Mouse (Mus musculus) adrenal gland, postnatal 36 days (tissue): ENCODE measurements around the gene Fam167b. TPM values are rescaled to one million over a fixed set of nuclear protein-coding genes. Genes with fewer than 3 reads are reported as not detected.

Experiments
- DNase-seq, 2 experiments: peaks; one replicate each; pipeline ENCODE4 v3.0.0; 2021; ENCODE audit warnings: mixed read lengths in 1 of 2
- long read RNA-seq, 2 experiments: library from polyadenylated mRNA; stranded (forward); transcript quantifications; one replicate each; pipeline ENCODE4 v2.0.0; 2021; ENCODE audit warnings: borderline sequencing depth in 2 of 2
- total RNA-seq, 2 experiments: library from RNA; stranded (reverse); gene quantifications; 2 replicates each; pipeline ENCODE4 v1.2.3; 2021

Fam167b gene
- total RNA-seq: 10 to 100 TPM; 41.9 to 46.2 TPM
- long read RNA-seq, experiment 1, transcript Fam167b-201 (2 exons, 913 nt): major isoform, 21 of 34 reads
- long read RNA-seq, experiment 1, partial matches to known transcripts: 11 of 34 reads
- long read RNA-seq, experiment 1, other reads (novel, unspliced or antisense): 2 of 34 reads
- long read RNA-seq, experiment 2, transcript Fam167b-201 (2 exons, 913 nt): major isoform, 8 of 11 reads
- long read RNA-seq, experiment 2, partial matches to known transcripts: 3 of 11 reads
- long read RNA-seq, experiment 2, other reads (novel, unspliced or antisense): 0 of 11 reads

DNA sequence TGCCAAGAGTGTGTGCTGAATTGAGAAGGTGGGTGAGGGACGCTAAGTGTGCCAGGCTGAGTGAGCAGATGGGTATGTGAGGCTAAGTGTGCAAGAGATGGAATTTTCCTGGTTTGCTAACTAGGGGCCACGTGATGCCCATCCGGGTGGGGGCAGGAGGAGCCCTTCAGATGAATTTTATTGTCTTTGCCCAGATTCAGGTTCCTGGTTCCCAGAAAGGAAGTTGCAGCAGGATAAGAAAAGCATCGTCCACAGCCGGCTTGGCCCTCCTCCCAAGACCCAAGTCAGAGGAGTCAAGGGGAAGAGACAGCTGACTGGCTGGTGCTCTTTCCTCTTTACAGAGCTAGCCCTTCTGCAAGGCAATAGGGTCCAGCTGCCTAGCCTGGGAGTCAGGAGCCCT is at the start of gene Fam167b:
TSS of gene Fam167b (minus strand) at position 84 of the 400 bp plus-strand sequence.
- peak; percentile 60 to 62 for DNase-seq

- no peak for DNase-seq
Observed at GRCm38 (mm10) chr4:129626035-129626434, 47.7 kb upstream of the Fam167b start.

DNA sequence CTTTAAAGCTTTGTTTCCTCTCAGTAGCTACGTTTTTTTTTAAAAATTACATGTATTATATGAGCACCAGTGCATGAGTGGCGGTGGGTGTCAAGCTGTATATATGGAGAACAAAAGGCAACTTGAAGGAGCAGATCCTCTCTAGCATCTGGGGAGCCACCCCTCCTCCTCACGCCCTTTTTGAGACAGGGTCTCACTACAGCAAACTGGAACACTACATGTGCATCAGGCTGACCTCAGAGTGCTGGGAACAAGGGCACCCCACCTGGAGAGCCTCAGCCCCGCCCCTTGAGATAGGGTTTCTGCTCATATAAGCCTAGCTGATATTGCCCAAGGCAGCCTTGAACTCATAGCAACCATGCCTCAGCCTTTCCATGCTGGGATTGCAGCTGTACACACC is 47.1 kb upstream of the Fam167b start:
- no peak for DNase-seq

DNA sequence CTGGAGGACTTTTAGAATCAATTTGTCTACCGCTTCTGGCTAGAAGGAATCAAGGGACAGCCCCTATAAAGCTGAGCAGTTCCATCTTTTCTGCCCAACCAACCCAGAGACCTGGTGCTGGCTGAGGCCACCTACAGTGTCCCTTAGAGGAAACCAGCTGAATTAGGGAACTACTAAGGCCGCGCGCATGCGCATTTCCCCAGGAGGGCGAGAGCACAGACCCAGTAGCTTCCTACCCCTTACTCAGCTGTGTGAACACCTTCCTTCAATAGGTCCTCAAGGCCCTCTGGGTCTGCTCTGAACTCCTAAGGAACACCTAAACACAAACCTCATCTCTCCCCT is 46.7 kb upstream of the Fam167b start:
- DNase-seq: peak; percentile 58 to 66

DNA sequence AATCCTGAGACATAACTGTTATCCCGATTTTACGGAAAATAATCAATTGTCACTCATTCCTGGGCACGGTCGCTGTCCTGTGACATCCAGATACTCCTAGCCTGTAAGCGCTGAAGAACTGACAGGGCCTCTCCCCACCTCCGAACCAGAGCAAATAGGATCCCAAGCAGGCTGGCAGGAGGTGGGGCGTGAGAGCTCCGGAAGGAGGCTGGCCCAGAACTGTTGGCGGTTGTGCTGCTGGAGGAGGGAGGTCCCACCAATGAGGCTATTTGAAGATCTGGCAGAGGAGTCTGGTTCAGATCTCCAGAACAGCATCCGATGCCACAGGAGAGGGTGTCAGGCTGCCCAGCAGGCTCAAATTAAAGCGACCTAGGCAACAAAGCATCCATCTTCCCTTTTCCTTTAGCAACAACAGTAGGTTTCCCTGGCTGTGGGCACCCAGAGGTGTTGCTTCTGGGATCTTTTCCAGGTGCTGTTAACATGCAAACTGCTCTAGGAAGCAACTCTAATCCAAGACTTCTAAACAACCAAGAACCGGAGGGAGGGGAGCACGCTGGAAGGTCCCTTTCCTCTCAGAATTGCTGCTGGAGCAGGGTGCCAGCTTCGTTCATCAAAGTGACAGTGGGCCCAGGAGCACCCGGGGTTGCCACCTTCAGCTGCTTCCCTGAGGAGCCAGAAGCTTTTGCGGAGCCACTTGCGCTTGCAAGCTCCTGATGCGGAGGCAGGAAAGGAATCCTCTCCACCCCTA is 46.1 kb upstream of the Fam167b start:
- DNase-seq: peak; percentile 89 to 90

- peak; percentile 47 to 63 for DNase-seq
Observed at GRCm38 (mm10) chr4:129623681-129624091, 45.3 kb upstream of the Fam167b start, which contains the start of gene Ccdc28b. TSS of gene Ccdc28b (minus strand) at chr4:129623947.

- no peak for DNase-seq
Observed at GRCm38 (mm10) chr4:129622803-129623535, 44.6 kb upstream of the Fam167b start.

GRCm38 (mm10) chr4:129622120-129622802 is 43.9 kb upstream of the Fam167b start:
- no peak for DNase-seq

DNA sequence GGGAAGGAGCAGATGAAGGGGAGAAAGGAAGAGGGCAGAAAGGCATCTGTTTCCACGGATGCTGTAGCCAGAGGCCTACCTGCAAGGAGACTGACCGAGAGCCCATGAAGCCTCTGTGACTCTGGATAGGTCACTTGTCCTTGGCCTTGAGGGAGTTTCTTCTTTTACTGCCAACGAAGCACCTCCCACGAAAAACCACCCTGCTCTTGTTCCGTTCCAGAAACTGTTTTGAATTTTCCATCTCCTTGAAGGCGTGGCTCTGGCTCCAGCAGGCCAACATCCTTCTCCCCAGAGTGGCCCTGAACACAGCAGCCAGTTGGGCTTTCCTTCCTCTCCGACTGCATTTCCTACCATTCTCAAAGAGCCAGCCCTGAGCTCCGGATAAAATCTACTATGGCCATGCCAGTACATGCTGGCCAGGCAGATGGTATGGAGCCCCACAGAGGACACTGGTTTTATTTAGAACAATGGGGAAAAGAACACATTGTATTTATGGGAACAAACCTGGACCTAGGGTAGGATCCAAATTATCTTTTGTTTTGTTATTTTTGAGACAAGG is 43.0 kb upstream of the Fam167b start:
- DNase-seq: peak; percentile 42 to 56

- no peak for DNase-seq
Observed at GRCm38 (mm10) chr4:129620419-129621282, 42.3 kb upstream of the Fam167b start.

DNA sequence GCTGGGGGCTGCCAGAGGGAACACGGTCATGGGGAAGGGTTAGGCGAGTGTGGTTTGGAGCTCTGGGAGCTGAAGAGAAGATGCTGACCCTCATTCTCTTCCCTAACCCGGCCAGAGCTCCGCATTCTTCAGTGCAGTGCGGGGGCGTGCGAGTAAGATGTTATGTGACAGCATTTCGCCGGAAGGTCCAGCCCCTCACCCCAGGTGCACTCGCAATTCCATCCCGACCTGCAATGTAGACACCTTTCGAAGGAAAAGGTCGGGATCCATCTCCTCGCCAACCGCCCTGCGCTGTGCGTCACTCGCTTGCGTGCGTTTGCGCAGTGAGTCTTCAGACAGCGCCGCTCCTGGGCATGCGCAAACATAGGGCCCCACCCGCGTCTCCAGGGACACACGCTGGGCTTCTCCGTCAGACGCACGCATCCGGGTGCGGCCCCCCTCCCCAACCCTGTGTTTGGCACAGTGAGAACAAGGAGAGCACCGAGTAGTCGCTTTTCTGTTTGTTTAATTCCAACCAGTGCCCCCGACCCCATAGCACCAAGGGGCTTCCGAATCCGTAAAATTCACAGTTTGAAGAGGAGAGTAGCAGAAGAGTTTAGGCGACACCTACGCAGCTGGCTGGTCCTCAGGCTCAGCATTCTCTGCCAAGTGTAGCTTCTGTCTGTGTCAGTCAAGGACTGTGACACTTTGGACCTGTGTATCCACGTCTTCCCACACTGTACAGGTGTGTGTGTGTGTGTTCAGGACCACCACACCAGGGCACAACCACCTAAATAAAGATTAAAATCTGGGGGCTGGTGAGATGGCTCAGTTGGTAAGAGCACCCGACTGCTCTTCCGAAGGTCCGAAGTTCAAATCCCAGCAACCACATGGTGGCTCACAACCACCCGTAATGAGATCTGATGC is 40.7 kb upstream of the Fam167b start, which contains the start of gene Iqcc:
TSS of gene Iqcc (minus strand) at position 314 of the 906 bp plus-strand sequence.
- DNase-seq: peak; percentile 97

- DNase-seq: no peak
Observed at GRCm38 (mm10) chr4:129618031-129618430, 39.7 kb upstream of the Fam167b start.

- no peak for DNase-seq
Observed at GRCm38 (mm10) chr4:129617121-129617641, 38.8 kb upstream of the Fam167b start.

DNA sequence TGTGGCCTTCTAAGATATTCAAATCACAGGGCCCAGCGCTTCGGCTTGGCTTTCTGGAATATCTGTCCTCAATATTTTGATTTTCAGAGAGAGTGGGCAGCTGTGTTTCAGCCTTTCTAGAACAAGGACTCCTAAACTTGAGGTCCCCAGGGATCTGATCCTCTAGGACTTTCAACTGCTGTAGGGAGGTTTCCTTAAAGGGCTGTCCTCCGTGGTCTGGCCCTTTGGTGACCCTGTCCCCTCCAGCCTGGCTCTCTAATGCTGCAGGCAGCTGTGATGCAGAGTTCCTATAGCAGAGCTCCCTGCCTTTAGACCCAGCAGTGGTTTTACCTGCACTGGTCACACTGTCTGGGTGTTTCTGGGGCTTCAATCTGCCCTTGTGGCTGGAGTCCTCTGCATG is 38.3 kb upstream of the Fam167b start:
- no peak for DNase-seq

DNA sequence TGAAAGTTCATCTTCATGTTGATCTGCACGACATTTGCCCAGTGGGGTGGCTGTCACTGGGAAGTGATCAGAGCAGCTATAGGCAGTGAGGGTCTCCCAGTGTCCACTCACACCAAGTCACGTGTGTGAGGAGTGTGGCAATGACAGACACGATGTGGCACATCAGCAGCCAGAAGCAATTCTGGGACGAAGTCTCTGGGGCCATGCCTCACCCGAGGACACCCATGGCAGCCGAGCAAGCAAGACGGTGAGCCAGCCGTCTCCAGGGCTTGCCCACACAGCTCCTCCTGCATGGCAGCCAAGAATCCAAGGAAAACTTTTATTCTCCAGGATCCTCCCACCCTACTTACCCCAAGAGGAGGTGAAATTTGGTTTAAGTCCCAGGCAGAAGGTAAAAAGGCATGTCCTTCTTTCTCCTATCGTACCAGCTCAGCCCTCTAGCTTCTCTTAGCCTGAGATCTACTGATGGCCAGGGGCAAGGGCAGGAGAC is 37.5 kb upstream of the Fam167b start:
- no peak for DNase-seq

GRCm38 (mm10) chr4:129614093-129614492 is 35.7 kb upstream of the Fam167b start, which contains the start of gene Dcdc2b:
TSS of gene Dcdc2b (minus strand) at chr4:129614257.
- DNase-seq: no peak

- no peak for DNase-seq
Observed at GRCm38 (mm10) chr4:129610472-129610871, 32.1 kb upstream of the Fam167b start.

DNA sequence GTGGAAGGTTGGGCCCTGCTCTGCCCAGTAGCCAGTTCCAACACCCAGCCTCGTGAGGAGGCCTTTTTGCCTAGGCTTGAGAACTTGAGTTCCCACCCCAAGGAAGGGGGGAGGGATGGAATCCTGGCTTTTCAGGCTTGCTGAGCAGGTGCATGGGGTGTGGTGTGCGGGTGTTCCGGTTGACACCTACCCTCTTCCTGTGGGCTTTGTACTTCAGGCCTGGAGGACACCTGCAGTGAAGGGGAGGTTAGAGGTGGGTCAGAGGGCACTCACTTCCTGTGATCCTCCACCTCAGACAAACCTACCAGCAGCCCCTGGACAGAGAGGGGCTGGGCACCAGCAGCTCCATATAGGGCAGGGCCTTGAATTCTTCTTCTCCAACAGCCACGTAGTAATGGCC is 31.7 kb upstream of the Fam167b start:
- no peak for DNase-seq

DNA sequence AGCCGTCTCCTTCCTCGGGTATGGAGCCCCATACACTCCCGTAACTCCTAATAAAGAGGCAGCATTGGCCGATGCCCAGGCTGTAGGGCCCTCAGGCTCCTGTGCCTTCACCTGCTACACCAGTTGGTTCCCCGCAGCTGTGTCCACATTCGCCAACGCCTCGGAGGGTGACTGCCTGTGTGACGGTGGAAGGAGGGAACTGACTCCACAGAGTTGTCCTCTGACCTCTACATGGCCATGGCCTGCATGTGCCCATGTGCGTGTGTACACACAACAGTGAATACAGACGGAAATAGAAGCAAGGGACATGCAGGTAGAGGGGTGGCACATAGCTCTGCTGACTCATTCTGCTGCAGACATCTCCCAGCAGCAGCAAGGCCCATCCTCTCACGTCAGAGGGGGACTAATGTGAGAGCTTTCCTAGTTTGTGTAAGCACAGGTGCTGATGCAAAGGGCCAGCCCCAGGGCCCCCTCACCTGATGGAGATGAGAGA is 30.8 kb upstream of the Fam167b start:
- DNase-seq: no peak
